Mouse (Mus musculus) heart, postnatal 36 days (tissue): ENCODE data around the gene Acat1. TPM values are rescaled to one million over a fixed set of nuclear protein-coding genes. Genes with fewer than 3 reads are reported as not detected.

Experiments
- DNase-seq, 2 experiments: peaks; one replicate each; pipeline ENCODE4 v3.0.0; 2021 to 2022
- intact Hi-C: fragments of 180-260 bp; cut with DNase I; formaldehyde crosslinking; loops from one replicate; pipeline ENCODE4 v1.15.1; 2025
- total RNA-seq, 2 experiments: library from RNA; stranded (reverse); gene quantifications; 2 replicates each; pipeline ENCODE4 v1.2.3; 2021

Acat1 gene
- 100 to 1,000 TPM; 314 to 319 TPM for total RNA-seq

DNA sequence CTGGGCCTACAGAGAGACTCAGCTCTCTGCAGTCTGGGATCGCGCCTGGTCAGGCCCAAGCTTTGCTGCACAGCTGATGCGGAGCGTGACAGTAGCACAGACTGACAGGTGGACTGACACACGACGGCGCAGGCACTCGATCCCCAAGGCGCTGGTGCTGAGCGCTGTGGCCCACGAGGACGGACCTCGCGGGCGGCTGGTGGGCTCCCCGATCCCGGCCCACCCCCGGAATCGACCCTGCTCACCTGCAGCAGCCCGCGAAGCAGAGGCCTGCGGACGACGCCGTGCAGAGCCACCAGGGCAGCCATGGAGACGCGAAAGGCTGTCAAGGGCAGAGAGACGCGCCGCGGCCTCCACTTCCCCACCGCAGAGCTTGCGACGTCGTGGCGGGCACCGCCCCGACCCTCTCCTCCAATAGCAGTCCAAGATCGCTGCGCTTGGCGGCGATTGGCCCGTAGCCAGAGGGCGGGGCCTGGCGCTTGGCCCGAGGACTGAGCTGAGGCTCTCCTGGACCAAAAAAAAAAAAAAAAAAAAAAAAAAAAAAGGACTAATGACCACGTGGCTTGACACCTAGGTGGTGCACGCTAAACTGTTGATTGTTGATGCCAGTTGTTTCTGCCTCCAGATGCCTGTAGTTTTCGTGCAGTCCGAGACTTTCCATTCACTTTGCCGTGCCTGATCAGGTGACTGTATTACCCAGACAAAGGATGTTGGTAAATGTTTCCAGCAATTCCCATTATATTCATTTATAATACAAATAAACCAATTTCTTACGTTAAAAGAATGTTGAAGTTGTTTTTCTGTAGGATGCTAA, at the start of gene Acat1:
Gene Acat1, minus strand, starts transcription at position 415 of the 814 bp plus-strand sequence.
- intact Hi-C loops, result loop anchor here (5.0 kb wide), 1 partner anchor 73 kb away; the partner anchor contains the start of genes Atm and Npat
- peak; percentile 97 to 99 for DNase-seq

GRCm38 (mm10) chr9:53634796-53635195, 24.6 kb upstream of the Acat1 start:
- intact Hi-C loops, result no loop called here
- DNase-seq, result no peak

DNA sequence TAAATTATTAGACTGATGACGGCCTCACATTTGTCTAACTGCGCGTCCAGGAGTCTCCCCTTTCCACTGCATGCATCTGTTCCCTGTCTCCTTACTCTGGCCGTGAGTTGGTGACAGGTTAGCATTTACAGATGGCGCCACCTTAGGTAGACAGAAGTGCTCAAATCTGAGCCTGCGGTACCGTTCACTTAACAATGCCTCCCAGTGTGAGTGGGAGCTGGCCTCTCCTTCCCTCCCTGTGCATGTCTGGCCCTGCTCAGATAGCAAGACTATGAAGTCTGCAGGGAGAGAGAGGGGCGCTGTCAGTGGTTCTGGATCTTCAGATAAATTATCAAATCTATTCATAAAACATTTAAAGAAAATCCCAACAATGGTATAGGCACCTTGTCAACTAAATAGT, 5.1 kb upstream of the Acat1 start:
- intact Hi-C loops, result no loop called here
- no peak for DNase-seq

DNA sequence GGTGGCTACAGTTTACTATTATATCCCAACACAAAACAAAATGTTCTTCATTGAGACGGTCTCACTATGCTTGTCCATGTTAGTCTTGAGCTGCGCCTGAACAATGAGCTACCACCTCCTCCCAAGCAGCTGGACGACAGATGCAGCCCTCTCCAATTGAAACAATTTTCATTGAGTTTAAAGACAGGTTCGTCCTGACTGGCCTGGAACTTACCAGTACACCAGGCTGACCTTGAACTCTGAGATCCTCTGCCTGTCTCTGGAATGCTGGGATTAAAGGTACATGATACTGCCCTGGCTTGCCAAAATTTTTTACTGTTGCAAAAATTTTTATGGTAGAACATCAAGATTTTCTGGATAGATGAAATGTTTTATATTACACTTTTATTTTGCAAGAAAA, 4.1 kb upstream of the Acat1 start:
- no peak for DNase-seq
- intact Hi-C loops, result loop anchor here (5.0 kb wide), 1 partner anchor 77 kb away; the partner anchor contains the start of genes Atm and Npat

DNA sequence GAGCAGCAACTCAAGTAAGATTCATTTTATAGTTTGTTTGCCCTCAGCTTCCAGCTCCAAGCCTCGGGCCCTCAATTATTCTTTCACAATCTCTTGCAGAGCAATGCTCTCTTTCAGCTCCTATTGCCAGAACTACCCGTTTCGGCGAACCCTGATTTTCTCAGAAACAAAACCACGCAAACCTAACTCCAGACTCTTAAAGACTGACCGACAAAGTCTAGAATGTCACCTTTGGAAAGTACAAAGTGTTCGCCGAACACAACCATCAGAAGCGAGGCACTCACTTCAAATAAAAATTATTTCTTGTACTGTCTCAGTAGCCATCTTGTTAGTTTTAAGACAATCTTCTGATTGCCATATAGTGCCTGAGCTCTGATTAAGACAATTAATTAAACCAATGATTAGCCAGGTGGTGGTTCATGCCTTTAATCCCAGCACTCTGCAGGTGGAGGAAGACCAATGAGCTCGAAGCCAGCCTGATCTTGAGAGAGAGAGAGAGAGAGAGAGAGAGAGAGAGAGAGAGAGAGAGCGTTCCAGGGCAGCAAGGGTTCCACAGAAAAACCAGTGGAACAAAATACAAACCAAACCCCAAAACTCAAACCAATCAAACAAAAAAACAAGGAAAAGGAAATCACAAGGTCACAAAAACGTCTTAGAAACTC, 745 bp downstream of the Acat1 start:
- intact Hi-C loops, result no loop called here
- DNase-seq, result no peak

DNA sequence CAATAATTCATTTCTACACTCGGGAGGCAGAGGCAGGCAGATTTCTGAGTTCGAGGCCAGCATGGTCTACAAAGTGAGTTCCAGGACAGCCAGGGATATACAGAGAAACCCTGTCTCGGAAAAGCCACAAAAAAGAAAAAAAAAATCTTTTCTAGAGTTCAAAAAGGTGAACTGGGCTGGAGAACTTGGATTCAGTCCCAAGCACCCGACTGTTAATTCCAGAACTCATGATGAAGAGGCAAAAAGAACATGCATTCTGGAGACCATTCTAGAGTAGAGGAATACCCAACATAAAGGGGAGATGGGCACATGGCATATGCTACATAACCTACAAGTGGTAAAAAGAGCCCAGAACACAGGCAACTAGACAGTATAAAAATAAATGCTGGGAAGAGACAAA, 2.4 kb downstream of the Acat1 start:
- intact Hi-C loops, result no loop called here
- no peak for DNase-seq

DNA sequence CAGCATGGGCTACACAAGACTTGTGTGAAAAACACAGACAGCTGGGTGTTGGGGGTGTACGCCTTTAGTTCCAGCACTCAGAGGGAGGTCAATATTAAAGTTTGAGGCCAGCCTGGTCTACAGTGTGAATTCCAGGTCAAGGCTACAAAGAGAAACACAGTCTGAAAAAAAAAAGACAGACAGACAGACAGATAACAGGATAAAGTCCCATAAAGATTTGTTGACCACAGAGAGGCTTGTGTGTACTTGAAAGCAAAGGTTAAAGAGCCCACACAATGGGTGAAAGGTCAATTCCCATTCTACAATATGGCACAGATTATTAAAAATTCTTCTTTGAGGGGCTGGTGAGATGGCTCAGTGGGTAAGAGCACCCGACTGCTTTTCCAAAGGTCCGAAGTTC, 3.0 kb downstream of the Acat1 start:
- intact Hi-C loops, result no loop called here
- no peak for DNase-seq

DNA sequence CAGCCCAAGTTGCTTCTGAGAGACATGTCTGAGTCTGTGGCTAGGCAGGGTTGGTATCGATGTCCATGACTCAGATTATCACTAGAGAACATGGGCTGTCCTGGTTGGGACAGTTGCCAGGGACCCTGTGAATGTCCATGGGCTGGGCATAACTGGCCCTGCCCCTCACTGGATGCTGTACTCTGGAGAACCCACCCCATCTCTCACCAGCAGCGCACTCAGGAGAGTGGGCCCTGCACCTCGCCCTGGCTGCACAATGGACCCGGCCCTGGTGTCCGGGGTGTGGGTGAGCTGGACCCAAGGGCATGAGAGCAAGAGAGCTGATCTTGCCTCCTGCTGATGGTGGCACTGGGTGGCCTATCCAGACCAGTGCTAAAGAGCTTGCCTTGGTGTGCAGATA, 5.2 kb downstream of the Acat1 start:
- intact Hi-C loops, result no loop called here
- no peak for DNase-seq

GRCm38 (mm10) chr9:53603849-53604248, 6.3 kb downstream of the Acat1 start:
- intact Hi-C loops, result no loop called here

GRCm38 (mm10) chr9:53603384-53603783, 6.8 kb downstream of the Acat1 start:
- intact Hi-C loops, result no loop called here
- no peak for DNase-seq

More at GRCm38 (mm10) chr9:53603849-53604248, 6.3 kb downstream of the Acat1 start:
- no peak for DNase-seq

DNA sequence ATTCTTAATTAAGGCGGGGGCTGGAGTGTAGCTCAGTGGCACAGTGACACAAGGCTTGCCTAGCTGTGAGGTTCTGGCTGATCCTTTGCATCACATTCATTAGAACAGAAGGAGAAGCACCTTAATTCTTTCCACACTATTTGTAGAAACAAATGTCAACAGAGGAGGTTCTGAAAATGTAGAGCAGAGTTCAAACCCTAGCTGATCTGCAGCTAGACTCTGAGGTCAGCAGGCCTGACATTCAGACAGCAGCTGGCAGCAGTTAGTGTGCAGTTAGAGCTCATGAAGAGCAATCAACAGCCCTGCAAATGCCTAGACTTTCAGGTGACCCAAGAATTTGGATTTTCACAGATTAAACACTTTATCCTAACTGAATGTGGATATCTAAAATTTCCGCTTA, 8.6 kb downstream of the Acat1 start:
- intact Hi-C loops, result no loop called here
- DNase-seq, result no peak

DNA sequence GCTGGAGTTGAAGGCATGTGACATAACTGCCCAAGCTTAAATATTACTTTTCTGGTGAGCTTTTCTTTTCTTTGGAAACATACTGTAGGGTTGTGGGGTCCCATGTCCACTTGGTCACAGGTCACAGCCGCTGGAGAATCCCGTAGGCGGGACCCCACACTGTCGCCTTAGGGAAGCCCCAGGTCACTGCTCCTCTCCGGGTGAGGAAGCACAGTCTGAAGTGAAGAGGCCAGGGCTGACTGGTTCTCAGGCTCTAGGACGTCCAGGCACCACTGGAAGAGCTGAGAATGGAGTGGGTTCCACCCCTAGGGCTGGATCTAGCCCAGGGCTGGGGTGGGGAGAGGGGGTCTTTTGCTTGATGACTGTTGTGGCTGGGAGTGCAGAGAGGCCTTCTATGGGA, 11.6 kb downstream of the Acat1 start:
- intact Hi-C loops, result loop anchor here (2.0 kb wide), 1 partner anchor 14 kb away; no protein-coding TSS in a partner anchor
- no peak for DNase-seq

GRCm38 (mm10) chr9:53596971-53597600, 13.1 kb downstream of the Acat1 start:
- no peak for DNase-seq
- intact Hi-C loops, result no loop called here

DNA sequence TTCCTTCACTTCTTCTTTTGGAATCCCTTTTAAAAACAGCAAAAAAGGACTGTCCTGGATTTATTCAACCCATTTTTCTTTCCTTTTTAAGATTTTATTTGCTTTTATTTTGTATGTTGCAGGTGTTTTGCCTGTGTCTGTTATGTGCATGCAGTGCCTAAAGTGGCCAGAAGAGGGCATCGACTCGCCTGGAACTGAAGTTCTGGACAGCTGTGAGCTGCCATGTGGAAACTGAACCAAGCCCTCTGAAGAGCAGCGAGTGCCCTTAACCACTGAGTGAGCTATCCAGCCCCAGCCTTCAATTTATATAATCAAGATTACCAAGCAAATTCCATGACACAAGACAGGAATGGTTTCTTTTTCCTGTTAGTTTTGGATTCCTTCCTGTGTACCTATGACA, 15.4 kb downstream of the Acat1 start:
- intact Hi-C loops, result loop anchor here (2.0 kb wide), 1 partner anchor 72 kb away; no protein-coding TSS in a partner anchor
- peak; percentile 71 to 82 for DNase-seq

DNA sequence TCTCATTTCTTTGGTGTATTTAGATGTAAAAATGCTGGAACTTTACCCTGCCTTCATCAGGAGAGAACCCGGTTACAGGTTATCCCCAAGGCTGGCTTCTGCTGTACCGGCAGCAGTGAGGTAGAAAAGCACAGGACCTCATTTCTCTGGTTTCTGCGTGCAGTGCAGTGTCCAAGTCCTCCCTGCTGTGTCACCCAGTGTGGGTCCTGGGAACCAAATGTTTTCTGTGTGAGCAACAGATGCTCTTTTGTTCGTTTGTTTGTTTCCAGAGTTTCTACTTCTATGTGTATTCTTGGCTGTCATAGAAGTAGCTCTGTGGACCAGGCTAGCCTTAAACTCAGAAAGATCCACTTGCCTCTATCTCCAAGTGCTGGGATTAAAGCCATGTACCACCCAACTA, 28.3 kb downstream of the Acat1 start:
- intact Hi-C loops, result no loop called here
- DNase-seq, result no peak

DNA sequence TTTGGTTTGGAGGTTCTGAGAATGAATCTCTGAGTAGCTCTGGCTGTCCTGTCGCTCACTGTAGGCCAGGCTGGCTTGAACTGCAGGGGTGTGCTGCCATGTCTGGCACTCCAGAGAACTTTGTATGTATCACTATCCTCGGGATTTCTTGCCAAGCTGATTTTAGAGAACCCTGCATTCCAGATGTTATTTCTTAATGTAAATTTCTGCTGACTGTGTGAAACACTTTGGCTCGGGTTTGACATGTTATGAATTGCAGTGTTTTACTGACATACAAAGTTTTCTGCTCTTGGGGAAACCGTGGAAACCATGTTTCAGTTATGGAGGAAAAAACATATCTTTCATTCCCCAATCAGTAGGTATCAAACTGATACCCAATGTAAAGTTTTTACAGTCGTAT, 34.5 kb downstream of the Acat1 start:
- no peak for DNase-seq
- intact Hi-C loops, result no loop called here

GRCm38 (mm10) chr9:53572516-53573307, 37.5 kb downstream of the Acat1 start:
- intact Hi-C loops, result no loop called here
- no peak for DNase-seq

GRCm38 (mm10) chr9:53570662-53571061, 39.5 kb downstream of the Acat1 start:
- intact Hi-C loops, result no loop called here
- DNase-seq, result no peak

- peak in 1 of 2 experiments; percentile 8 for DNase-seq
- intact Hi-C loops, result loop anchor here (5.0 kb wide), 3 partner anchors 75 to 290 kb away; partner anchors contain the start of genes Acat1 and Ddx10
Measured at GRCm38 (mm10) chr9:53537336-53537965, 72.7 kb downstream of the Acat1 start.
